Mouse (Mus musculus): ENCODE data around the gene Kif19a.

- TF ChIP-seq CTCF (IDR thresholded peaks at IDR 0.05; ENCODE audit: extremely low read depth, insufficient read depth, insufficient read length, insufficient replicate concordance), result no peak
- TF ChIP-seq POLR2A (IDR thresholded peaks at IDR 0.05; ENCODE audit: low read depth, low read length), result no peak
These were observed 51.7 kb downstream of the Kif19a start for GRCm38 (mm10) chr11:114816934-114817333.
